Mouse (Mus musculus) midbrain, embryonic 10.5 days (tissue): ENCODE measurements around the gene Prdx6. TPM values are rescaled to one million over a fixed set of nuclear protein-coding genes. Genes with fewer than 3 reads are reported as not detected.
"Not testable (repeated sequence)": the region's sequence is repeated elsewhere in the genome, so short reads cannot be mapped to it uniquely, and the experiment has no call there.

Source experiments
- DNase-seq: peaks from one replicate; pipeline ENCODE4 v3.0.0-alpha.2; 2017; ENCODE audit warnings: low spot score
- H3K27ac ChIP-seq: fragments of 300-500 bp; sonication (generic); replicated peaks from 2 replicates; pipeline ENCODE4 v1.5.1; 2016; ENCODE audit warnings: mild to moderate bottlenecking
- H3K27me3 ChIP-seq: fragments of 300-500 bp; sonication (generic); 2 replicates; pipeline ENCODE4 v1.6.1; 2016; ENCODE audit warnings: low read depth, mild to moderate bottlenecking; ENCODE audit not compliant: poor library complexity, severe bottlenecking
- H3K36me3 ChIP-seq: fragments of 300-500 bp; sonication (generic); 2 replicates; pipeline ENCODE4 v1.6.1; 2016; ENCODE audit warnings: mild to moderate bottlenecking, moderate library complexity
- H3K4me1 ChIP-seq: fragments of 300-500 bp; sonication (generic); 2 replicates; pipeline ENCODE4 v1.6.1; 2016
- H3K4me3 ChIP-seq: fragments of 300-500 bp; sonication (generic); 2 replicates; pipeline ENCODE4 v1.5.1; 2016; ENCODE audit warnings: mild to moderate bottlenecking, moderate library complexity
- H3K9me3 ChIP-seq: fragments of 300-500 bp; sonication (generic); replicated peaks from 2 replicates; pipeline ENCODE4 v1.6.1; 2016; ENCODE audit warnings: mild to moderate bottlenecking
- WGBS: fragments of 180-500 bp; shearing (Covaris S2); methylation state at CpG from one replicate; pipeline ENCODE4 v1.1.7; 2016; 5-methylcytosine and 5-hydroxymethylcytosine counted together
- polyA plus RNA-seq: library from polyadenylated mRNA; unstranded; fragments of >200 nt; fragmentation: Nextera tagmentation; extraction: Ambion mirVana; gene quantifications from 2 replicates; pipeline ENCODE4 v1.2.1, GENCODE M21; 2016

Prdx6 gene
- polyA plus RNA-seq, 1 experiment from 2014 or later = 505 TPM

- DNase-seq = no peak
- 0 out of 2 replicates have a peak overlapping the region, but pooled peaks have one; percentile 0 for H3K4me3 ChIP-seq
- H3K4me1 ChIP-seq = peaks cover 43% of the 10 kb centered on the region
- H3K9me3 ChIP-seq = no peaks in the 10 kb centered on the region
- 84% methylated on average over 11 of the region's 11 CpGs for WGBS
- peaks cover 46% of the 10 kb centered on the region for H3K36me3 ChIP-seq
- no peak overlapping the region for H3K27ac ChIP-seq
- H3K27me3 ChIP-seq = peaks cover 18% of the 10 kb centered on the region
Observed at GRCm38 (mm10) chr1:161247643-161248580, 3.1 kb downstream of the Prdx6 start.

- H3K27ac ChIP-seq = no peak overlapping the region
- peaks cover 43% of the 10 kb centered on the region for H3K4me1 ChIP-seq
- 90% methylated on average over 3 of the region's 3 CpGs for WGBS
- H3K4me3 ChIP-seq = no peak overlapping the region
- peaks cover 54% of the 10 kb centered on the region for H3K36me3 ChIP-seq
- no peaks in the 10 kb centered on the region for H3K9me3 ChIP-seq
- peaks cover 10% of the 10 kb centered on the region for H3K27me3 ChIP-seq
- DNase-seq = no peak
Observed at GRCm38 (mm10) chr1:161247176-161247575, 3.8 kb downstream of the Prdx6 start.

- Histone ChIP-seq H3K27me3 (no peaks in the 10 kb centered on the region), H3K36me3 (peaks cover 73% of the 10 kb centered on the region), H3K4me1 (no peaks in the 10 kb centered on the region), H3K9me3 (no peaks in the 10 kb centered on the region), H3K27ac (no peak overlapping the region), H3K4me3 (no peak overlapping the region)
- DNase-seq = no peak
- 95% methylated on average over 4 of the region's 4 CpGs for WGBS
Observed at GRCm38 (mm10) chr1:161237750-161238149, 13.3 kb downstream of the Prdx6 start.

GRCm38 (mm10) chr1:161237339-161237738 is 13.7 kb downstream of the Prdx6 start:
- Histone ChIP-seq H3K4me1 (no peaks in the 10 kb centered on the region), H3K27ac (no peak overlapping the region), H3K36me3 (peaks cover 69% of the 10 kb centered on the region), H3K9me3 (no peaks in the 10 kb centered on the region), H3K4me3 (no peak overlapping the region), H3K27me3 (no peaks in the 10 kb centered on the region)
- WGBS = 91% methylated on average over 7 of the region's 7 CpGs
- DNase-seq = no peak

GRCm38 (mm10) chr1:161233226-161233839 is 17.7 kb downstream of the Prdx6 start:
- Histone ChIP-seq H3K9me3 (no peaks in the 10 kb centered on the region), H3K27me3 (no peaks in the 10 kb centered on the region), H3K4me1 (no peaks in the 10 kb centered on the region), H3K27ac (no peak overlapping the region), H3K36me3 (peaks cover 31% of the 10 kb centered on the region), H3K4me3 (no peak overlapping the region)
- 92% methylated on average over 13 of the region's 13 CpGs for WGBS
- no peak for DNase-seq

- H3K4me3 ChIP-seq = no peak overlapping the region
- H3K27ac ChIP-seq = no peak overlapping the region
- no peaks in the 10 kb centered on the region for H3K27me3 ChIP-seq
- H3K36me3 ChIP-seq = peaks cover 21% of the 10 kb centered on the region
- H3K4me1 ChIP-seq = no peaks in the 10 kb centered on the region
- no peak for DNase-seq
- 88% methylated on average over 5 of the region's 5 CpGs for WGBS
- H3K9me3 ChIP-seq = no peaks in the 10 kb centered on the region
Observed at GRCm38 (mm10) chr1:161232181-161232580, 18.8 kb downstream of the Prdx6 start.

GRCm38 (mm10) chr1:161224837-161225236 is 26.2 kb downstream of the Prdx6 start:
- H3K4me3 ChIP-seq = no peak overlapping the region
- H3K36me3 ChIP-seq = no peaks in the 10 kb centered on the region
- no peaks in the 10 kb centered on the region for H3K27me3 ChIP-seq
- WGBS = 66% methylated on average over 5 of the region's 5 CpGs
- H3K27ac ChIP-seq = no peak overlapping the region
- H3K4me1 ChIP-seq = peaks cover 8% of the 10 kb centered on the region; the same call in 1 of the 2 replicates
- no peaks in the 10 kb centered on the region for H3K9me3 ChIP-seq
- DNase-seq = no peak

- no peaks in the 10 kb centered on the region for H3K36me3 ChIP-seq
- no peaks in the 10 kb centered on the region for H3K9me3 ChIP-seq
- H3K4me1 ChIP-seq = peaks cover 8% of the 10 kb centered on the region; the same call in 1 of the 2 replicates
- WGBS = 79% methylated on average over 3 of the region's 3 CpGs
- H3K27me3 ChIP-seq = no peaks in the 10 kb centered on the region
- no peak for DNase-seq
- no peak overlapping the region for H3K4me3 ChIP-seq
- H3K27ac ChIP-seq = no peak overlapping the region
Observed at GRCm38 (mm10) chr1:161219816-161220215, 31.2 kb downstream of the Prdx6 start.

- H3K27me3 ChIP-seq = no peaks in the 10 kb centered on the region
- DNase-seq = no peak
- WGBS = 40% methylated on average over 4 of the region's 4 CpGs
- no peaks in the 10 kb centered on the region for H3K36me3 ChIP-seq
- H3K27ac ChIP-seq = no peak overlapping the region
- H3K4me1 ChIP-seq = no peaks in the 10 kb centered on the region
- H3K9me3 ChIP-seq = no peaks in the 10 kb centered on the region
- H3K4me3 ChIP-seq = no peak overlapping the region
Observed at GRCm38 (mm10) chr1:161214465-161214864, 36.6 kb downstream of the Prdx6 start.

- Histone ChIP-seq H3K36me3 (no peaks in the 10 kb centered on the region), H3K4me1 (peaks cover 5% of the 10 kb centered on the region), H3K4me3 (no peak overlapping the region), H3K27me3 (no peaks in the 10 kb centered on the region), H3K27ac (no peak overlapping the region), H3K9me3 (no peaks in the 10 kb centered on the region)
- 79% methylated on average over 5 of the region's 5 CpGs for WGBS
- DNase-seq = no peak
Observed at GRCm38 (mm10) chr1:161199856-161200255, 51.2 kb downstream of the Prdx6 start.

GRCm38 (mm10) chr1:161196364-161196763 is 54.7 kb downstream of the Prdx6 start:
- H3K36me3 ChIP-seq, H3K4me1 ChIP-seq, DNase-seq, H3K27me3 ChIP-seq, H3K9me3 ChIP-seq: not testable (repeated sequence)
- Histone ChIP-seq H3K4me3 (peak overlapping the region; percentile 60), H3K27ac (peak overlapping the region; percentile 78; the same call in 1 of the 2 replicates)
- WGBS = 65% methylated on average over 11 of the region's 11 CpGs

GRCm38 (mm10) chr1:161195541-161196351 is 55.3 kb downstream of the Prdx6 start:
- Histone ChIP-seq H3K27me3 (no peaks in the 10 kb centered on the region), H3K27ac (peak overlapping the region; percentile 78), H3K4me1 (peaks cover 5% of the 10 kb centered on the region), H3K9me3 (no peaks in the 10 kb centered on the region), H3K36me3 (no peaks in the 10 kb centered on the region), H3K4me3 (peak overlapping the region; percentile 60)
- DNase-seq = peak; percentile 82
- under 1% methylated on average over 16 of the region's 16 CpGs for WGBS
